Mouse (Mus musculus): ENCODE measurements at regions not wholly inside any gene's neighbourhood (a gene's known extent, or its start where the extent isn't known, plus 50 kb on each side); places are given as distances from the start of the nearest gene placed in this dataset.

DNA sequence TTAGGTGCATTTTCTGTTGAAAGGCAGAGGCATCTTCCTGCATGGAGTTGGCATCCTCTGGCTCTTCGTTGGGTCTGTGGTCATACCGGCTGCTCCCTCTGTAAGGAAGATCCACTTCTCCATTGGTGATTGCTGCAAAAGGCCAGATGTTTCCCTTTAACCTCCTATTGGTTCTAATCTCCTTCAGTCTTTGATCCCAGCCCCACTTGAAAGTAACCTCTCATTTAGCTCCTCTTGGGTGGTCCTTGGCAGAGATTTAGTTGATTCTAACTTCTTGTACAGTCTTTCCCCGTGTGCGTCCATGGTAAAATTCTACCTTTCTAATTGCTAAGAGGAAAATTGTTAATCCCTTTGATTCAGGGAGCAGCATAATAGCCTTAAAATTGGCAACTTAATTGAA lies 347.4 kb upstream of the Ddhd1 start:
- TF ChIP-seq POLR2AphosphoS2 (IDR thresholded peaks at IDR 0.05; ENCODE audit: insufficient read length, low read depth) (no peak), MAX (IDR thresholded peaks at IDR 0.05; ENCODE audit: low read depth) (no peak), MYOG (IDR thresholded peaks at IDR 0.05; ENCODE audit: control insufficient read depth in 1 of 3, insufficient read depth in 1 of 3, insufficient read length in 2 of 3, low read depth in 2 of 3) (no peak), POLR2A (IDR thresholded peaks at IDR 0.05; ENCODE audit: insufficient read length, low read depth) (no peak), CEBPB (IDR thresholded peaks at IDR 0.05; ENCODE audit: insufficient read depth, poor library complexity, severe bottlenecking) (no peak), MYOD1 (IDR thresholded peaks at IDR 0.05; ENCODE audit: control insufficient read depth in 1 of 3, insufficient read length in 2 of 3, low read depth in 2 of 3) (no peak), USF1 (IDR thresholded peaks at IDR 0.05; ENCODE audit: low read depth) (no peak), E2F4 (IDR thresholded peaks at IDR 0.05; ENCODE audit: insufficient read depth) (no peak)

Data from myocyte (in vitro differentiated cells).